Mouse (Mus musculus): ENCODE data around the gene Ccdc61.

GRCm38 (mm10) chr7:18927759-18928158 lies 17.5 kb upstream of the Ccdc61 start:
- no peak for TF ChIP-seq CTCF (IDR thresholded peaks at IDR 0.05; ENCODE audit: control insufficient read depth, insufficient read depth, low read length)
- TF ChIP-seq POLR2A (IDR thresholded peaks at IDR 0.05; ENCODE audit: borderline replicate concordance, control insufficient read depth, low read depth, low read length): no peak

Measured in bone marrow, adult 2 months (tissue).